Mouse (Mus musculus): ENCODE measurements around the gene Cbfa2t3.

DNA sequence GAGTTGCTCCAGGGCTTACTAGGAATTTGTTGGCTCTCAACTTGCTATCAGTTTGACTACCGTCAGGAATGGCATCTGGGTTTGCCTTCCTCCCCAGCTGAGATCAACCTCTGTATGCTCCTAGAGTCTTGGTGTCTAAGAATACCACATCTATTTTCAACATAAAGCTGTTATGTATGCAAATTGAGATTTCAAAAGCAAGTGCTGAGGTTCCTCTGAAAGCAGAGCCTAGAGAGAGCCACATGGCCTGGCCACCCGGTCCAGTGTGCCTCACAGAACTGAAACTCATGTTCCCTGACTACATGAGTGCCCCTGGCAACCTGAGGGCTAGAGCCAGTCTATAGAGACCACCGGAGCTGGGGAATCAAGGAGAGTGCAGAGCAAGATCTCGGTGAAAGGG lies 93.5 kb downstream of the Cbfa2t3 start:
- no peak for TF ChIP-seq CTCF (IDR thresholded peaks at IDR 0.05; ENCODE audit: borderline replicate concordance, insufficient read depth, low read length)
- TF ChIP-seq POLR2A (IDR thresholded peaks at IDR 0.05; ENCODE audit: low read depth, low read length), result no peak
